Mouse (Mus musculus) embryonic facial prominence, embryonic 13.5 days (tissue): Measurements from ENCODE around the gene Gm49322. TPM values are rescaled to one million over a fixed set of nuclear protein-coding genes. Genes with fewer than 3 reads are reported as not detected.
"Not testable (repeated sequence)": the region's sequence is repeated elsewhere in the genome, so short reads cannot be mapped to it uniquely, and the experiment has no call there.

Experiments used
- ATAC-seq: fragments of 200-750 bp; cut with Nextera tagmentation; 2 replicates; pipeline ENCODE4 v1.8.0; 2017; ENCODE audit warnings: low read depth; ENCODE audit not compliant: insufficient number of reproducible peaks, insufficient read depth, low FRiP score, low TSS enrichment
- H3K27ac ChIP-seq: fragments of 300-500 bp; sonication (generic); 2 replicates; pipeline ENCODE4 v1.5.1; 2015; ENCODE audit warnings: moderate library complexity, mild to moderate bottlenecking, inconsistent platforms
- H3K27me3 ChIP-seq: fragments of 300-500 bp; sonication (generic); 2 replicates; pipeline ENCODE4 v1.6.1; 2015; ENCODE audit warnings: mild to moderate bottlenecking, inconsistent platforms
- H3K36me3 ChIP-seq: fragments of 300-500 bp; sonication (generic); 2 replicates; pipeline ENCODE4 v1.6.1; 2015; ENCODE audit warnings: mild to moderate bottlenecking, inconsistent platforms
- H3K4me1 ChIP-seq: fragments of 300-500 bp; sonication (generic); 2 replicates; pipeline ENCODE4 v1.6.1; 2015; ENCODE audit warnings: inconsistent platforms
- H3K4me2 ChIP-seq: fragments of 300-500 bp; sonication (generic); 2 replicates; pipeline ENCODE4 v1.6.1; 2015; ENCODE audit warnings: moderate library complexity, mild to moderate bottlenecking, inconsistent platforms
- H3K4me3 ChIP-seq: fragments of 300-500 bp; sonication (generic); 2 replicates; pipeline ENCODE4 v1.5.1; 2015; ENCODE audit warnings: mild to moderate bottlenecking, inconsistent platforms
- H3K9ac ChIP-seq: fragments of 300-500 bp; sonication (generic); 2 replicates; pipeline ENCODE4 v1.6.1; 2015; ENCODE audit warnings: mild to moderate bottlenecking, inconsistent platforms
- H3K9me3 ChIP-seq: fragments of 300-500 bp; sonication (generic); 2 replicates; pipeline ENCODE4 v1.6.1; 2016; ENCODE audit warnings: inconsistent platforms
- WGBS: fragments of 180-500 bp; shearing (Covaris S2); methylation state at CpG from one replicate; pipeline ENCODE4 v1.1.7; 2015; ENCODE audit warnings: mixed read lengths; 5-methylcytosine and 5-hydroxymethylcytosine counted together
- polyA plus RNA-seq: library from polyadenylated mRNA; unstranded; fragments of >200 nt; fragmentation: Nextera tagmentation; extraction: Ambion mirVana; gene quantifications from 2 replicates; pipeline ENCODE4 v1.2.1, GENCODE M21; 2015

Gene Gm49322
- 4.3 and 4.6 TPM in 2 replicates for polyA plus RNA-seq

- 82% methylated on average over 4 of the region's 4 CpGs for WGBS
- not testable (repeated sequence) for H3K27ac ChIP-seq, H3K4me2 ChIP-seq, H3K4me3 ChIP-seq, H3K27me3 ChIP-seq, H3K9me3 ChIP-seq, ATAC-seq
- H3K4me1 ChIP-seq = peaks cover 23% of the 10 kb centered on the region
- H3K36me3 ChIP-seq = peaks cover 48% of the 10 kb centered on the region
- peak within 1 kb of the TSS; percentile 21; the same call in 1 of the 2 replicates for H3K9ac ChIP-seq
Observed at GRCm38 (mm10) chr10:80605721-80606120, at the start of gene Gm49322. TSS of gene Gm49322 (plus strand) at chr10:80606021.

- WGBS = 38% methylated on average over 5 of the region's 5 CpGs
- no peak for ATAC-seq
Observed at GRCm38 (mm10) chr10:80557346-80557965, 48.4 kb upstream of the Gm49322 start.

GRCm38 (mm10) chr10:80559431-80559830 is 46.4 kb upstream of the Gm49322 start:
- WGBS = 91% methylated on average over 7 of the region's 7 CpGs
- no peaks in the 10 kb centered on the region for H3K36me3 ChIP-seq
- H3K4me1 ChIP-seq = peaks cover 38% of the 10 kb centered on the region
- peak overlapping the region; percentile 32; the same call in 1 of the 2 replicates for H3K9ac ChIP-seq
- no peak for ATAC-seq
- no peaks in the 10 kb centered on the region for H3K9me3 ChIP-seq
- H3K27me3 ChIP-seq = no peaks in the 10 kb centered on the region
- peak overlapping the region; percentile 14; the same call in 1 of the 2 replicates for H3K4me2 ChIP-seq
- H3K4me3 ChIP-seq = no peak overlapping the region
- no peak overlapping the region for H3K27ac ChIP-seq

More at GRCm38 (mm10) chr10:80557346-80557965, 48.4 kb upstream of the Gm49322 start:
- no peaks in the 10 kb centered on the region for H3K9me3 ChIP-seq
- H3K4me1 ChIP-seq = peaks cover 33% of the 10 kb centered on the region
- H3K4me3 ChIP-seq = no peak overlapping the region
- no peak overlapping the region for H3K27ac ChIP-seq
- no peak overlapping the region for H3K4me2 ChIP-seq
- H3K9ac ChIP-seq = peak overlapping the region; percentile 54; the same call in 1 of the 2 replicates
- no peaks in the 10 kb centered on the region for H3K27me3 ChIP-seq
- no peaks in the 10 kb centered on the region for H3K36me3 ChIP-seq

GRCm38 (mm10) chr10:80560621-80561020 is 45.2 kb upstream of the Gm49322 start:
- no peaks in the 10 kb centered on the region for H3K36me3 ChIP-seq
- peaks cover 38% of the 10 kb centered on the region for H3K4me1 ChIP-seq
- H3K4me3 ChIP-seq = peak overlapping the region; percentile 99
- H3K27ac ChIP-seq = peak overlapping the region; percentile 92
- H3K9me3 ChIP-seq = no peaks in the 10 kb centered on the region
- H3K9ac ChIP-seq = peak overlapping the region; percentile 98
- WGBS = 2% methylated on average over 13 of the region's 13 CpGs
- no peak for ATAC-seq
- peak overlapping the region; percentile 89 for H3K4me2 ChIP-seq
- H3K27me3 ChIP-seq = no peaks in the 10 kb centered on the region

GRCm38 (mm10) chr10:80561116-80561944 is 44.5 kb upstream of the Gm49322 start, which contains the start of gene Rexo1:
TSS of gene Rexo1 (minus strand) at chr10:80561560.
- WGBS = under 1% methylated on average over 70 of the region's 72 CpGs
- peak within 1 kb of the TSS; percentile 99 for H3K4me3 ChIP-seq
- no peaks in the 10 kb centered on the region for H3K9me3 ChIP-seq
- peak within 1 kb of the TSS; percentile 89 for H3K4me2 ChIP-seq
- H3K27me3 ChIP-seq = no peaks in the 10 kb centered on the region
- ATAC-seq = peak; percentile 70; the same call in 1 of the 2 replicates
- H3K4me1 ChIP-seq = peaks cover 39% of the 10 kb centered on the region
- H3K27ac ChIP-seq = peak within 1 kb of the TSS; percentile 92
- H3K36me3 ChIP-seq = no peaks in the 10 kb centered on the region
- peak within 1 kb of the TSS; percentile 98 for H3K9ac ChIP-seq

- Histone ChIP-seq H3K27me3 (no peaks in the 10 kb centered on the region), H3K4me1 (peaks cover 40% of the 10 kb centered on the region), H3K4me2 (no peak overlapping the region), H3K4me3 (peak overlapping the region; percentile 9; the same call in 1 of the 2 replicates), H3K9ac (no peak overlapping the region), H3K27ac (no peak overlapping the region), H3K9me3 (no peaks in the 10 kb centered on the region), H3K36me3 (peaks cover 18% of the 10 kb centered on the region)
- ATAC-seq = peak; percentile 16
- 23% methylated on average over 17 of the region's 17 CpGs for WGBS
Observed at GRCm38 (mm10) chr10:80566375-80567092, 39.3 kb upstream of the Gm49322 start.

- Histone ChIP-seq H3K9ac (no peak overlapping the region), H3K4me2 (no peak overlapping the region), H3K4me3 (no peak overlapping the region), H3K27ac (no peak overlapping the region), H3K36me3 (peaks cover 18% of the 10 kb centered on the region), H3K4me1 (peaks cover 54% of the 10 kb centered on the region), H3K27me3 (no peaks in the 10 kb centered on the region), H3K9me3 (no peaks in the 10 kb centered on the region)
- ATAC-seq = no peak
- WGBS = 96% methylated on average over 29 of the region's 29 CpGs
Observed at GRCm38 (mm10) chr10:80568876-80569275, 36.9 kb upstream of the Gm49322 start.

- H3K9ac ChIP-seq = no peak overlapping the region
- peak overlapping the region; percentile 16 for H3K4me2 ChIP-seq
- H3K4me1 ChIP-seq = peaks cover 58% of the 10 kb centered on the region
- no peak overlapping the region; the same call in 1 of the 2 replicates for H3K27ac ChIP-seq
- H3K4me3 ChIP-seq = no peak overlapping the region
- no peak for ATAC-seq
- no peaks in the 10 kb centered on the region for H3K9me3 ChIP-seq
- H3K36me3 ChIP-seq = peaks cover 18% of the 10 kb centered on the region
- 24% methylated on average over 10 of the region's 10 CpGs for WGBS
- H3K27me3 ChIP-seq = no peaks in the 10 kb centered on the region
Observed at GRCm38 (mm10) chr10:80569664-80570066, 36.2 kb upstream of the Gm49322 start.

- H3K9me3 ChIP-seq = no peaks in the 10 kb centered on the region
- peak overlapping the region; percentile 65; the same call in 1 of the 2 replicates for H3K9ac ChIP-seq
- H3K4me3 ChIP-seq = 0 out of 2 replicates have a peak overlapping the region, but pooled peaks have one; percentile 20
- no peaks in the 10 kb centered on the region for H3K27me3 ChIP-seq
- H3K27ac ChIP-seq = 0 out of 2 replicates have a peak overlapping the region, but pooled peaks have one; percentile 55
- ATAC-seq = no peak
- 86% methylated on average over 10 of the region's 10 CpGs for WGBS
- H3K4me2 ChIP-seq = peak overlapping the region; percentile 51
- H3K36me3 ChIP-seq = peaks cover 18% of the 10 kb centered on the region
- peaks cover 65% of the 10 kb centered on the region for H3K4me1 ChIP-seq
Observed at GRCm38 (mm10) chr10:80570419-80570818, 35.4 kb upstream of the Gm49322 start.

GRCm38 (mm10) chr10:80570871-80571836 is 34.7 kb upstream of the Gm49322 start:
- peak overlapping the region; percentile 51 for H3K4me2 ChIP-seq
- ATAC-seq = no peak
- H3K27ac ChIP-seq = peak overlapping the region; percentile 55; the same call in 1 of the 2 replicates
- H3K9ac ChIP-seq = peak overlapping the region; percentile 65
- peak overlapping the region; percentile 20 for H3K4me3 ChIP-seq
- H3K9me3 ChIP-seq = no peaks in the 10 kb centered on the region
- H3K36me3 ChIP-seq = peaks cover 18% of the 10 kb centered on the region
- 22% methylated on average over 30 of the region's 30 CpGs for WGBS
- no peaks in the 10 kb centered on the region for H3K27me3 ChIP-seq
- peaks cover 72% of the 10 kb centered on the region for H3K4me1 ChIP-seq
